Mouse (Mus musculus) midbrain, embryonic 13.5 days (tissue): ENCODE results near the gene Cyp2d22. TPM values are rescaled to one million over a fixed set of nuclear protein-coding genes. Genes with fewer than 3 reads are reported as not detected.

Experiments used
- ATAC-seq: fragments of 200-750 bp; cut with Nextera tagmentation; 2 replicates; pipeline ENCODE4 v1.8.0; 2017; ENCODE audit warnings: mild to moderate bottlenecking, moderate TSS enrichment, moderate library complexity
- H3K27ac ChIP-seq: fragments of 300-500 bp; sonication (generic); 2 replicates; pipeline ENCODE4 v1.5.1; 2015; ENCODE audit warnings: inconsistent platforms, mild to moderate bottlenecking, moderate library complexity
- H3K27me3 ChIP-seq: fragments of 300-500 bp; sonication (generic); 2 replicates; pipeline ENCODE4 v1.6.1; 2015; ENCODE audit warnings: mild to moderate bottlenecking, inconsistent platforms
- H3K36me3 ChIP-seq: fragments of 300-500 bp; sonication (generic); 2 replicates; pipeline ENCODE4 v1.6.1; 2015; ENCODE audit warnings: mild to moderate bottlenecking, inconsistent platforms
- H3K4me1 ChIP-seq: fragments of 300-500 bp; sonication (generic); replicated peaks from 2 replicates; pipeline ENCODE4 v1.6.1; 2015; ENCODE audit warnings: inconsistent platforms
- H3K4me2 ChIP-seq: fragments of 300-500 bp; sonication (generic); replicated peaks from 2 replicates; pipeline ENCODE4 v1.6.1; 2015; ENCODE audit warnings: moderate library complexity, mild to moderate bottlenecking, inconsistent platforms
- H3K4me3 ChIP-seq: fragments of 300-500 bp; sonication (generic); replicated peaks from 2 replicates; pipeline ENCODE4 v1.5.1; 2015; ENCODE audit warnings: mild to moderate bottlenecking, inconsistent platforms
- H3K9ac ChIP-seq: fragments of 300-500 bp; sonication (generic); replicated peaks from 2 replicates; pipeline ENCODE4 v1.6.1; 2015; ENCODE audit warnings: mild to moderate bottlenecking, inconsistent platforms
- H3K9me3 ChIP-seq: fragments of 300-500 bp; sonication (generic); 2 replicates; pipeline ENCODE4 v1.6.1; 2016; ENCODE audit warnings: mild to moderate bottlenecking, inconsistent platforms
- WGBS: fragments of 180-500 bp; shearing (Covaris S2); methylation state at CpG from one replicate; pipeline ENCODE4 v1.1.7; 2015; 5-methylcytosine and 5-hydroxymethylcytosine counted together
- polyA plus RNA-seq: library from polyadenylated mRNA; unstranded; fragments of >200 nt; fragmentation: Nextera tagmentation; extraction: Ambion mirVana; gene quantifications from 2 replicates; pipeline ENCODE4 v1.2.1, GENCODE M21; 2015

Gene Cyp2d22
- polyA plus RNA-seq, 1 experiment from 2014 or later: 1.8 TPM

DNA sequence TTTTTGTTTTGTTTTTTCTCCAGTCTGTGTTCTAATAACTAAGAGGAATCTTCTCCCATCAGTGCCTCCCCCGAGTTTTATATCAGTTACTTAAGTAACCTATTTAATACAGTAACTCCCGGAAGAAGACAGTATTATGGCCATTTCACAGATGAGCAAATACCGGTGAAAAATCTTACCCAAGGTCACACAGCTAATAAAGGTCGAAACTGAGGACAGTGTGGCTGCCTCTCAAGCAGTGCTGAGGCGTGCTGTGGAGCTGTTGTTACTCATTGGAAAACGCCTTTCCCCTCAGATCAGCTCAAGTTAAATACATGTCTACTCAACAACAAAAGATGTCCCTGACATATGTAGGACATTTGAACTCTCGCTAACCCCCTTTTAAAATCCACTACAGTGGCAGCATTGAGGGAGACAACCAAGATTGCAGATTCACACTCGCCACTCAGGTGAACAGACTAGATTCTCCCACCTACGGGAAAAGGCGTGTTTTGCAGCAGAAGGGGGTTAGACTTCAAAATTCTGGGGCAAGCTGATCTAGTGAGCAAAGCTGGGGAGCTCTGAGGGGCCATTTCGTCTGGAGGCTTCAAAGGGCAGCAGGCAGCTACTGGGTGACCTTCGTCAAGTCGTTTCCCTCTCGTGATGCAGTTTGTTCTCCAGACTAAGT is 26.8 kb downstream of the Cyp2d22 start:
- Histone ChIP-seq H3K4me1 (peaks cover 28% of the 10 kb centered on the region), H3K36me3 (peaks cover 29% of the 10 kb centered on the region), H3K9me3 (no peaks in the 10 kb centered on the region), H3K9ac (peak overlapping the region; percentile 97), H3K27ac (peak overlapping the region; percentile 90; the same call in 1 of the 2 replicates), H3K27me3 (no peaks in the 10 kb centered on the region), H3K4me2 (peak overlapping the region; percentile 72), H3K4me3 (peak overlapping the region; percentile 94)
- 35% methylated on average over 14 of the region's 14 CpGs for WGBS
- no peak for ATAC-seq

DNA sequence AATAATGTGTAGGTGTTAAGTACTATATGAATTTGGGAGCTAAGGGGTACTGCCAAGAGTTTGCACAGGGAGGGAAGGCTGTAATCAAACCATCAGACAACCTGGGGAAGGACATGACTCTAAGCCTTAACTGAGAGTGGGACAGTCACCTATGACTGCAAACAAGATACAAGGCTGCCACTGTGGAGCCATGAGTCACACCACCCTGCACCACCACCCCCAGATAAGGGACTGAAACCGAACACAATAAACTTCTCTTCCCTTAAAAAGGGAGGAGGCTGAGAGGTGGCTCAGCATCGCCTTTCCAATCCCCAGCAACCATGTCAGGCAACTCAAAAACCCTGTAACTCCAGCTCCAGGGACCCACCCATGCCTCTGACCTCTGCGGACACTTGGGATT is 28.6 kb downstream of the Cyp2d22 start:
- no peak for ATAC-seq

DNA sequence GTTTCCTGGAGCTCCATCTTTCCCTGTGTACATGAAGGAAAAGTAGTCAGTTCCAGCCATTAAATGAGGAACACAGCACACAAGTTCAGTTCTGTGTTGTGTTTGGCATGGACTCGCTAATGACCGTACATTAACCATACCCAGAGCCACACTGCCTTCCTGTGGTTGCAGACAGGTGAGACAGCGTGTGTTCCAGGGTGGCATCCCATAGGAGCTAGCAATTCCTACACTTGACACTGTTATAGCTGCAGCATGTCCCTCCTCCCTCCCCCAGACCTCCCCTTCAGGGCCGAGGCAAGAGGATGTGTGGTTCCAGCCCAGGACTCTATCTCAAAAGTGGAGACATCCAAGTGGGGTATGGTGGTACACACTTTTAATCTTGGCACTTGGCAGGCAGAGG is 29.7 kb downstream of the Cyp2d22 start:
- Histone ChIP-seq H3K36me3 (peaks cover 35% of the 10 kb centered on the region), H3K4me3 (no peak overlapping the region), H3K27ac (no peak overlapping the region), H3K9me3 (no peaks in the 10 kb centered on the region), H3K9ac (no peak overlapping the region), H3K27me3 (no peaks in the 10 kb centered on the region), H3K4me2 (no peak overlapping the region), H3K4me1 (peaks cover 47% of the 10 kb centered on the region)
- 94% methylated on average over 4 of the region's 4 CpGs for WGBS
- no peak for ATAC-seq

More for the DNA sequence above, 28.6 kb downstream of the Cyp2d22 start:
- H3K9ac ChIP-seq: no peak overlapping the region; the same call in 1 of the 2 replicates
- no peaks in the 10 kb centered on the region for H3K27me3 ChIP-seq
- 0 out of 2 replicates have a peak overlapping the region, but pooled peaks have one; percentile 12 for H3K4me2 ChIP-seq
- no peak overlapping the region for H3K4me3 ChIP-seq
- no peak overlapping the region for H3K27ac ChIP-seq
- H3K36me3 ChIP-seq: peaks cover 35% of the 10 kb centered on the region
- H3K9me3 ChIP-seq: no peaks in the 10 kb centered on the region
- WGBS: 83% methylated on average over 3 of the region's 3 CpGs
- H3K4me1 ChIP-seq: peaks cover 46% of the 10 kb centered on the region

- H3K4me3 ChIP-seq: no peak overlapping the region
- H3K27ac ChIP-seq: no peak overlapping the region
- 89% methylated on average over 2 of the region's 2 CpGs for WGBS
- H3K27me3 ChIP-seq: no peaks in the 10 kb centered on the region
- no peak for ATAC-seq
- H3K4me1 ChIP-seq: peaks cover 41% of the 10 kb centered on the region
- H3K9ac ChIP-seq: no peak overlapping the region
- H3K4me2 ChIP-seq: no peak overlapping the region
- no peaks in the 10 kb centered on the region for H3K9me3 ChIP-seq
- H3K36me3 ChIP-seq: peaks cover 35% of the 10 kb centered on the region
These were observed 31.1 kb downstream of the Cyp2d22 start for GRCm38 (mm10) chr15:82348999-82349341.

DNA sequence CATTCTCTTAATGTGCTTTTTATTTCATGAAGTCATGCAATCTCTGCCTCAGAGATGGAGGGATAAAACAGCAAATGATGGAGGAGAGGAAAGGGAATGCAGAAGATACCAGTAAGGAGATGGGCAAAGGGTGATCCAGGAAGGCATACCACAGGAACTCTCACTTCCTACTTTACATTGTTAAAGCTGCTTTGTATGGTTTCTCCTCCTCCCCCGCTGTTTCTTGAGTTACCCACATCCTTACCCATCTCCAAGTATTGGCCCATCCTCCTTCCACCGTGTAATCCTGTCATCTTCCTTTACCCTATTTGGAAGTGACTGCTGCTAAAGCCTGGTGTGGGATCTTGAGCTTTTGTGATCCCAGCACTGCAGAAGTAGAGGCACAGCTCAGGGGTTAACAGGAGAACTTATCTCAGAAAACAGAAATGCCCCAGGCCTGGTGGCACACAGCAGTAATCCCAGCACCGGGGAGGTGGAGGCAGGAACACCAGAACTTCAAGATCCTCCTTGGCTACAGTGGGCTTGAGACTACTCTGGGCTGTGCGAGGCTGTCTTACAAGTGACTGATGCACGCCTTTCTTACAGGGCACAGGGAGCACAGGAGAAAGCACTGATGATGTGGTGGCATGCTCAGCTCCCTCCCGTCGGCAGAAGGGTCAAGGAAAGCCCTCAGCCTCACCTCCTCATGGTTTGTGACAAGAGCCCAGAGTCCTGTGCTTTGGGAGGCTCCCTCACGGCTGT is 31.6 kb downstream of the Cyp2d22 start:
- no peak for ATAC-seq
- Histone ChIP-seq H3K4me2 (no peak overlapping the region), H3K36me3 (peaks cover 35% of the 10 kb centered on the region), H3K4me1 (peaks cover 40% of the 10 kb centered on the region), H3K27me3 (no peaks in the 10 kb centered on the region), H3K4me3 (no peak overlapping the region), H3K9ac (no peak overlapping the region), H3K9me3 (no peaks in the 10 kb centered on the region), H3K27ac (no peak overlapping the region)
- WGBS: 88% methylated on average over 8 of the region's 8 CpGs

- 92% methylated on average over 12 of the region's 12 CpGs for WGBS
- H3K4me1 ChIP-seq: peaks cover 34% of the 10 kb centered on the region
- no peaks in the 10 kb centered on the region for H3K27me3 ChIP-seq
- H3K27ac ChIP-seq: no peak overlapping the region
- peaks cover 35% of the 10 kb centered on the region for H3K36me3 ChIP-seq
- H3K4me3 ChIP-seq: no peak overlapping the region
- ATAC-seq: no peak
- no peak overlapping the region for H3K9ac ChIP-seq
- H3K9me3 ChIP-seq: no peaks in the 10 kb centered on the region
- H3K4me2 ChIP-seq: peak overlapping the region; percentile 88
These were observed 32.2 kb downstream of the Cyp2d22 start for GRCm38 (mm10) chr15:82347852-82348251.

- H3K4me2 ChIP-seq: peak overlapping the region; percentile 88
- peak overlapping the region; percentile 77 for H3K9ac ChIP-seq
- peak overlapping the region; percentile 61 for H3K4me3 ChIP-seq
- 0 out of 2 replicates have a peak overlapping the region, but pooled peaks have one; percentile 84 for H3K27ac ChIP-seq
- WGBS: 85% methylated on average over 4 of the region's 4 CpGs
- no peaks in the 10 kb centered on the region for H3K27me3 ChIP-seq
- ATAC-seq: no peak
- peaks cover 29% of the 10 kb centered on the region for H3K4me1 ChIP-seq
- H3K9me3 ChIP-seq: no peaks in the 10 kb centered on the region
- peaks cover 35% of the 10 kb centered on the region for H3K36me3 ChIP-seq
These were observed 32.8 kb downstream of the Cyp2d22 start for GRCm38 (mm10) chr15:82347303-82347676.

DNA sequence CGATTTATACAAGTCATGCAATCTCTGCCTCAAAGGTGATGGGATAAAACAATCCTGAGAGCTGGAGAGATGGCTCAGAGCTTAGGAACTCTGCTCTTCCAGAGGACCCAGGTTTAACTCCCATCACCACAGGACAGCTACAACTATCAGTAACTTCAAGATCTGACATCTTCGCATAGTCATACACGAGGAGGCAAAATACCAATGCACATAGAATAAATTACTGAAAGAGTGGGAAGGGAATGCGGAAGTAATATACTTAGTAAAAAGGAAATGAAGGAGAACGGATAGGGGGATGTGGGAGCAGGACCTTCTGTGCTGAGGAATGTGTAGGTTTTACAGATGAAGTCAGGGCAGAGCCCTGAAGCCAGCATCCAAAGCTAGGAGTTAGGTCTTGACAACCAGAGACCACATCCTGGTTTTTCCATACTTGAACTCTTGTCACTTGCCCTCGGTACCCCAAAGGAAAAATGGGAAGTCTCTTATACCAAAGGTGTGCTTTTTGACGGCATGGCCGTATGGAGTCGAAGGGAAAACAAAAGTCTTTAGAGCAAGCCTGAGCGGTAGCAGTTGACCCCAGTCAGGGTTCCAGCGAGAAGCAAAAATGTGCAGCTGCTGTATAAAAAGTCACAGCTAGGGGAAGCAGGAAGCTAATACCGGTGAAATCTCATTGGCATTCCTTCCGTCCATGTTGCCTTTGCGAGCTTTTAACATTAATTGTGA is 33.3 kb downstream of the Cyp2d22 start:
- ATAC-seq: peak; percentile 3; the same call in 1 of the 2 replicates
- peak overlapping the region; percentile 61 for H3K4me3 ChIP-seq
- peaks cover 5% of the 10 kb centered on the region; the same call in 1 of the 2 replicates for H3K27me3 ChIP-seq
- peak overlapping the region; percentile 84 for H3K27ac ChIP-seq
- H3K36me3 ChIP-seq: peaks cover 35% of the 10 kb centered on the region
- H3K9me3 ChIP-seq: no peaks in the 10 kb centered on the region
- peaks cover 24% of the 10 kb centered on the region for H3K4me1 ChIP-seq
- H3K4me2 ChIP-seq: peak overlapping the region; percentile 88
- peak overlapping the region; percentile 77 for H3K9ac ChIP-seq
- 65% methylated on average over 14 of the region's 14 CpGs for WGBS

DNA sequence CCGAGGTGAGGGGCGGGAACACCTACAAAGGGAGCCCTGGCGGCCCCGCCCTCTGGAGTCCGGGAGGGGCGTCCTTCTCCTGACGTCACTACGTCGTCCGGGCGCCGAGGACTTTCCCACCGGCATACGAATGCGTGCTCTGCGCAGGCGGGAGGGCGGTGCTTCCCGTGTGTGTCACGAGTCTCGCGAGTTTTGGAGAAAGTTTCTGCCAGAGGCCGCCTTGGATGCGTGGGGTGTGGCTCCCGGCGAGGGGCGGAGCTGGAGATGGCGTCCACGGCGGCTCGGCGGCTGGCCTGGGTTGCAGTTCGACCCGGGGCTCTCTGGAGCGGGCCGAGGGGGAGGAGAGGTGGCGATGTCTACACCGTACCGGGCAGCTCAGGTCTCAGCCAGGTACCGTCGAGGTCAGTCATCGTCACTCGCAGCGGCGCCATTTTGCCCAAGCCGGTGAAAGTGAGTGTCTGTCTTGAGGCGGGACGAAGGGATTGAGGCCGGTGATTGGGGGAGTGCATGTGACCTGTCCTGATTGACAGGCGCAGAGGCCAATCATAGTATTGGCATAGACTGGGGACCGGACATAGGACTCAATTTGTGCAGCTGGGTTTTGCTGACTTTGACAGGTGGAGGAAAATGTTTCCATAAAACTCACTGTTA is 34.1 kb downstream of the Cyp2d22 start:
- under 1% methylated on average over 51 of the region's 51 CpGs for WGBS
- Histone ChIP-seq H3K4me1 (peaks cover 24% of the 10 kb centered on the region), H3K36me3 (peaks cover 33% of the 10 kb centered on the region), H3K4me3 (peak overlapping the region; percentile 61), H3K27me3 (peaks cover 9% of the 10 kb centered on the region), H3K27ac (peak overlapping the region; percentile 84), H3K4me2 (peak overlapping the region; percentile 88), H3K9ac (peak overlapping the region; percentile 77), H3K9me3 (no peaks in the 10 kb centered on the region)
- peak; percentile 99 for ATAC-seq

DNA sequence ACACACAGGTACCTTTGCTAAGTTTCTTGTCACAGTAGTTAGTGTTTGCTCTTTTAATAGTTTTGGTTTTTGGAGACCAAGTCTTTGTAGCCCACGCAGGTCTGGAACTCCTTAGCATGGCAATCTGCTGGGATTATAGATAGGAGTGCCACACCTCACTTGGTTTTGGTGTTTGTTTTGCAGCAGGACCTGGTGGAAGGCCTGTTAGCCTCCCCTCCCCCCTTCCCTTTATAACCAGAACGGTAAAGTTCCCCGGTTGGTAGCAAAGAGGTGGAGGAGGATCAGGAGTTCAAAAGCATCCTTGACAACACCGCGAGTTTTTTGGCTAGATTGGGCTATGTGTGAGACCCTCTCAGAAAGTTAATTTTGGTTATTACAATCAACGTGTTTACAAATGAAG is 35.1 kb downstream of the Cyp2d22 start:
- Histone ChIP-seq H3K27ac (no peak overlapping the region), H3K36me3 (peaks cover 24% of the 10 kb centered on the region), H3K4me1 (peaks cover 25% of the 10 kb centered on the region), H3K9me3 (no peaks in the 10 kb centered on the region), H3K4me3 (no peak overlapping the region), H3K27me3 (peaks cover 19% of the 10 kb centered on the region), H3K9ac (no peak overlapping the region), H3K4me2 (no peak overlapping the region)
- no peak for ATAC-seq
- WGBS: 91% methylated on average over 6 of the region's 6 CpGs

- no peaks in the 10 kb centered on the region for H3K9me3 ChIP-seq
- no peak overlapping the region for H3K27ac ChIP-seq
- H3K27me3 ChIP-seq: peaks cover 24% of the 10 kb centered on the region
- peaks cover 25% of the 10 kb centered on the region for H3K4me1 ChIP-seq
- 92% methylated on average over 27 of the region's 27 CpGs for WGBS
- no peak overlapping the region for H3K9ac ChIP-seq
- no peak for ATAC-seq
- H3K4me3 ChIP-seq: no peak overlapping the region
- peaks cover 10% of the 10 kb centered on the region for H3K36me3 ChIP-seq
- H3K4me2 ChIP-seq: no peak overlapping the region
These were observed 36.4 kb downstream of the Cyp2d22 start for GRCm38 (mm10) chr15:82343368-82344287.
